Mouse (Mus musculus) spleen, adult 2 months (tissue): Measurements from ENCODE around the gene Ppfia1. TPM values are rescaled to one million over a fixed set of nuclear protein-coding genes. Genes with fewer than 3 reads are reported as not detected.

Source experiments
- DNase-seq, 2 experiments: peaks; one replicate each; pipeline versions ENCODE4 v3.0.0 to v3.0.0-alpha.2; 2012 to 2021; ENCODE audit warnings: low spot score in 2 of 2, low read depth in 1 of 2
- H3K27ac ChIP-seq: fragments of 200-500 bp; 2 replicates; pipeline ENCODE4 v1.5.1; 2012; ENCODE audit warnings: low read length, inconsistent platforms; ENCODE audit not compliant: insufficient read depth
- H3K27me3 ChIP-seq: fragments of 200-500 bp; 2 replicates; pipeline ENCODE4 v1.6.1; 2012; ENCODE audit warnings: mild to moderate bottlenecking, moderate library complexity, low read length, inconsistent platforms; ENCODE audit not compliant: control insufficient read depth, insufficient read depth
- H3K36me3 ChIP-seq: fragments of 200-500 bp; 2 replicates; pipeline ENCODE4 v1.6.1; 2012; ENCODE audit warnings: mild to moderate bottlenecking, low read length, inconsistent platforms; ENCODE audit not compliant: control insufficient read depth, insufficient read depth
- H3K4me1 ChIP-seq: fragments of 200-500 bp; 2 replicates; pipeline ENCODE4 v1.6.1; 2011; ENCODE audit warnings: inconsistent platforms; ENCODE audit not compliant: control insufficient read depth, insufficient read depth, insufficient read length
- H3K4me3 ChIP-seq: fragments of 200-500 bp; 2 replicates; pipeline ENCODE4 v1.5.1; 2011; ENCODE audit warnings: mild to moderate bottlenecking, inconsistent platforms; ENCODE audit not compliant: insufficient read depth, insufficient read length; ENCODE audit errors: extremely low read depth
- CTCF ChIP-seq: fragments of 200-500 bp; IDR thresholded peaks from 2 replicates; pipeline ENCODE4 v1.5.1; 2011; ENCODE audit warnings: mild to moderate bottlenecking, inconsistent platforms; ENCODE audit not compliant: insufficient read depth, insufficient read length, insufficient replicate concordance; ENCODE audit errors: extremely low read depth
- POLR2A ChIP-seq: fragments of 200-500 bp; IDR thresholded peaks from 2 replicates; pipeline ENCODE4 v1.6.1; 2011; ENCODE audit warnings: low read depth, low read length, inconsistent platforms
- WGBS: fragments of 180-500 bp; shearing (Covaris S2); methylation state at CpG from one replicate; pipeline ENCODE4 v1.1.7; 2018; 5-methylcytosine and 5-hydroxymethylcytosine counted together
- polyA plus RNA-seq: library from polyadenylated mRNA; depleted of rRNA; stranded (reverse); fragments of >200 nt; gene quantifications from 2 replicates; pipeline ENCODE4 v1.2.3, GENCODE M21; 2012; rRNA removed

Ppfia1 gene
- polyA plus RNA-seq = 23.5 and 26.1 TPM in 2 replicates

DNA sequence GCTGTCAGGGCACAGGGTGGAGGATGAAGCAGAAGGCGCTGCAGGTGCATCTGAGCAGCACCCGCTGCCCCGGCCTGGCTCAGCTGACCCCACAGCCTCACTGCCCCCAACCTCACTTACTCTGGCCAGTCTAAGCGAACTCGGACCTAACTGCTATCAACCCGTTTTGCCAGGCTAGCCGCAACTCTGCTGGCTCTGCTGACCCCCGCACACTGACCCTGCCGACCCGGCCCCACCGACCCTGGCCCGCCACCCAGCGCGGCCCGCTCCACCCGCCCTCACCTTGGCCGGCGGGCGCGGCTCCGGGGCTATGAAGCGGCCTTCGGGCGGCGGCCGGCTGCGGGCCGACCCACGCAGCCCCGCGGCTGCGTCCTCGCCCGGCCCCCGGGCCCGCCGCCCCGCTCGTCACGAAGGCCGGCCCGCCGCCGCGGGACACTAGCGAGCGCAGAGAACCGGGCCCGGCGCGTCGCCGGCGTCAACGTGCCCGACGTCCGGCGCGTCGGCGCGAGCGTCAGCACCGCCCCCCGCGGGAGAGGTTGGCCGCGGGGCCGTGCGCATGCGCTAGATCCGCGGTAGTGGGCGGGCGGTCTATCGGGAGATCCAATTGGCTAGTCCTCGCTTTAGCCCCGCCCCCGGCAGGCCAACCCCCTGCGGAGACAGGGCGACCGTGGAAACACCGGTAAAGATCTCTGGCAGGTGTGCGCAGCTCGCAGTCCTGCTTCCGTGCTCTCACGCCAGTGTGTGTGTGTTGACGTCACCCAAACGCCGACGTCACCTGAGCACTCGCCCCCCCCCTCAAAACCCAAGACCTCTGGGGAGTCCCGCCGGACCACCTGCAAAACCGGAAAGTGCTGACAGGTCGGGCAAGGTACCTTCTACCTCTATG lies at the start of gene Ppfia1:
Ppfia1 (minus strand) TSS at position 493 of the 886 bp plus-strand sequence.
- under 1% methylated on average over 97 of the region's 97 CpGs for WGBS
- H3K4me1 ChIP-seq = peaks cover 5% of the 10 kb centered on the region
- peak within 1 kb of the TSS; percentile 71 for H3K27ac ChIP-seq
- H3K4me3 ChIP-seq = peak within 1 kb of the TSS; percentile 87
- no peaks in the 10 kb centered on the region for H3K27me3 ChIP-seq
- H3K36me3 ChIP-seq = 0 out of 2 replicates have a peak, but pooled peaks cover 1% of the 10 kb centered on the region
- peak; percentile 89 to 98 for DNase-seq
- TF ChIP-seq CTCF (no peak), POLR2A (peak; percentile 63)

DNA sequence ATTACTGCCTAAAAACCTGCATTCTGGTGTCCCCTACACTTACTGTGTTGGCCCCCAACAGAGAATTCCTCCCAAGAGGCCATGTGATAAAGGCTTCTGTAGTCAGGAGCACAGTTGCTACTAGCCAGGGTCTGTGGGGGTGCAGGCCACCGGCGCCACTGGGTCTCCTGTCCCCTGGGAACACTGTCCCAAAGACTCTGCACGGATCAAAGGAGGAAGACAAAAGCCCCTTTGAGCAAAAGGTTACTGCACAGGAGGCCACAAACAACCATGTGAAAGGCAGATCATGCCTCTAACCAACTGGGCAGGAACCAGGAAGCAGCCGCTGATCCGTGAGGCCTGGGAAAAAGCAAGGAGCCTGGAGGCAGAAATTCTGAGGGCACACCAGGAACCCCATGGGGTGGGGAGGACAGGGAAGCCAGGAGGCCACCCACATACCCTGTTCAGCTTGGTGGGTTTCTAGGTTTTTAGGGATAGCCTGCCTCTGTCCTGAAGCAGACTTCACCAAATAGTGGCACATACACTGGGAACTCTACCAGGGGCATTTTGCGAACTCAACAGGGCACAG lies 46.9 kb upstream of the Ppfia1 start:
- H3K4me3 ChIP-seq = no peak overlapping the region
- WGBS = 87% methylated on average over 6 of the region's 6 CpGs
- TF ChIP-seq CTCF = no peak
- TF ChIP-seq POLR2A = no peak
- H3K27ac ChIP-seq = no peak overlapping the region
- no peaks in the 10 kb centered on the region for H3K36me3 ChIP-seq
- H3K27me3 ChIP-seq = no peaks in the 10 kb centered on the region
- DNase-seq = no peak
- no peaks in the 10 kb centered on the region for H3K4me1 ChIP-seq

DNA sequence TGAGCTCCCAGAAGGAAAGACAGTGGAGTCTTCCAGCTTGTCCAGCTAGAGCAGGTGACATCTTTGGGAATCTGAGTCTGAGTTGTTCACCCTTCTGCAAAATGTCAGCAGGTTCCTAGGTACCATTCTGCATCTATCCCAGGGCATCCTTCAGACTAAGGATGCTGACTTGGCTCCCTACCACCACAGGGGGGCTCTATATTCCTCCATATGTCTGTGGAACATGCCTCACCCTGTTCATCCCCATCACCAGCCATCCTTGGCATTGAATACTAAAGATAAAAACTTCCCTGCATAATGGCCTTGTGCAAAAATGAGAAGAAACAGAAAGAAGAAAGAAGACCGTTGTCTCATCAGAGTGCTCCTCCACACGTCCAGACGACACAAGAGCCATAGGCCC lies 36.0 kb upstream of the Ppfia1 start:
- H3K36me3 ChIP-seq = no peaks in the 10 kb centered on the region
- H3K27ac ChIP-seq = no peak overlapping the region
- no peak overlapping the region for H3K4me3 ChIP-seq
- TF ChIP-seq CTCF (no peak), POLR2A (no peak)
- no peaks in the 10 kb centered on the region for H3K27me3 ChIP-seq
- H3K4me1 ChIP-seq = no peaks in the 10 kb centered on the region
- DNase-seq = no peak
- WGBS = 86% methylated on average over 3 of the region's 3 CpGs

DNA sequence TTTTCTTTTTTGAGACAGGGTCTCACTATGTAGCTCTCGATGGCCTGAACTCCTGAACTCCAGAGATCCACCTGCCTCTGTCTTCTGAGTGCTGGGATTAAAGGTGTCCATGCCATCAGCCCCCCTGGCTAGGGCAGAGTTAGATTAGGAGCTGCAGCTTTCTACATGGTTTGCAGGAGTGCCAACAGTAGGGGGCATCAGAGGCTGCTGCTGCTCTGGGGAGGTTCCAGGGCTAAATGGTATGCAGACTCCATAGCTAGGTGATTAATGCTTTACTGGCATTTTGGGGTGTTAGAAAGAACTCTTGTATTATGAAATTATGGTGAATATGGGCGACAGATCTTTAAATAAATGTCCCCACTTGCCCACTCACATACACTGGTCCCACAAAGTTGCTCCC lies 33.8 kb upstream of the Ppfia1 start:
- Histone ChIP-seq H3K4me3 (no peak overlapping the region), H3K4me1 (no peaks in the 10 kb centered on the region), H3K36me3 (no peaks in the 10 kb centered on the region), H3K27me3 (no peaks in the 10 kb centered on the region), H3K27ac (no peak overlapping the region)
- no peak for DNase-seq
- WGBS = 36% methylated on average over 2 of the region's 2 CpGs
- TF ChIP-seq POLR2A = no peak
- no peak for TF ChIP-seq CTCF

DNA sequence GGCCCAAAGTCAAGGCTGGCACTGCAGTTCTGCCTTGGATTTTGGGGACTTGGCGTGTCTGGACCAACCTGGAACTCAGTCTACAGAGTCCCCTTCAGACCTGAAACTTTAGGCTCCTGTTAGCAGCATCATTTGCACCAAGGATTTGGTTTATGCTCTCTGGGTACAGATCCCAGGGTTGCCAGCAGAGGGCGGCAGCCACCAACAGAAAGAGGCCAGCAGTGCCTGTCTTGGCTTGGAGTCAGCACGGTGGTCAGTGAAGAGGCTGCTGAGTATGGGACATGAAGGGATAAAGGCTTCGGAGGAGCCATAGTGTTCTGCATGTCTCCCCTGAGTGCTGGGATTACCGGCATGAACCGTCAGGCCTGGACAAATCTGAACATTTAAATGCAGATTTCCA lies 32.1 kb upstream of the Ppfia1 start:
- TF ChIP-seq POLR2A (no peak), CTCF (peak; percentile 62; the same call in 1 of the 2 replicates)
- Histone ChIP-seq H3K4me1 (no peaks in the 10 kb centered on the region), H3K4me3 (no peak overlapping the region), H3K36me3 (no peaks in the 10 kb centered on the region), H3K27me3 (no peaks in the 10 kb centered on the region), H3K27ac (no peak overlapping the region)
- DNase-seq = peak in 1 of 2 experiments; percentile 31
- 24% methylated on average over 6 of the region's 6 CpGs for WGBS

DNA sequence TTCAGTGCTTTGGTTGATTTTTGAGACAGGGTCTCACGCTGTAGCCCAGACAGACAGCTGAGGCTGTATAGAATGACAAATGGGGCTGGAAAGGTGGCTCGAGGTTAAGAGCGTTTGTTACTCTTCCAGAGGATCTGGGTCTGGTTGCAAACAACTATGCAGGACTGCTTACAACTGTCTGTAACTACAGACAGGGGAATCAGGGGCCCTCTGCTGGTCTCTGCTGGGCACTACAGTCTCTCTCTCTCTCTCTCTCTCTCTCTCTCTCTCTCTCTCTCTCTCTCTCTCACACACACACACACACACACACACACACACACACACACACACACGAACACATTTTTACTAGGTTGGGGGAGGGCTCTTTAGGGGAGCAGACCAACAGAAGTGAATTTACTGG lies 30.1 kb upstream of the Ppfia1 start:
- H3K36me3 ChIP-seq = 0 out of 2 replicates have a peak, but pooled peaks cover 3% of the 10 kb centered on the region
- no peaks in the 10 kb centered on the region for H3K27me3 ChIP-seq
- H3K27ac ChIP-seq = no peak overlapping the region
- no peaks in the 10 kb centered on the region for H3K4me1 ChIP-seq
- peak; percentile 49 to 55 for DNase-seq
- no peak overlapping the region for H3K4me3 ChIP-seq
- TF ChIP-seq POLR2A (no peak), CTCF (peak; percentile 50; the same call in 1 of the 2 replicates)
- 2% methylated on average over 4 of the region's 4 CpGs for WGBS
